17 mouse cellular contexts compared by ENCODE assay signal in the genomic region with DNA sequence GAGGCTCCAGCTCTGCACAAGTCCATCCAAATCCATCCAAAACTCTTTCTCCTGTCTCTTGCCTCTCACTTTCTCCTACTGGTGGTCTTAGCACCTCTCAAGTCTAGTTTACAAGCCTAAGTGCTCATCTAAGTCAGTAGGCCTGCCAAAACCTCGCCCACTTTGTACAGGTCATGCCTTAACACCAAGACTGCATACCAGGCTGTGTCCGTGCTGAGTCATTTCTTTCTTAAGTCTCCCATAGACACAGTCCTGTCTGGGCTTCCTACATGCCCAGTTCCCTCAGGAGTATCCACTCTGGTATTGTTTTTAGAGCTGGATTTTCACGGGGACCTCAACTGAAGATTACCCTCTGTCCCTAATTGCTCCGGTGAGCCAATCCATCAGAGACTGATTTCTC.
"Had no signal": no experiment of that assay in that cellular context is flagged by ENCODE, and none has a peak within 500 bp of the region (broad histone marks: within the 10 kb centered on the region; RNA-seq: fewer than 3 reads in every experiment).

No protein-coding gene starts in this region.

- H3K9ac ChIP-seq: limb, embryonic 13.5 days; liver, embryonic 13.5 days; lung, embryonic 14.5 days; midbrain, embryonic 15.5 days had no signal

- DNase-seq: kidney, adult 2 months; kidney, postnatal 25 days; layer of hippocampus, adult 9-11 months; liver; liver, embryonic 13.5 days; lung, embryonic 14.5 days; lung, postnatal 4 days; thymus, adult 18-20 months; thymus, postnatal 14 days; thymus, postnatal 4 days had no signal

- H3K9me3 ChIP-seq: limb, embryonic 10.5 days; limb, embryonic 13.5 days; liver, embryonic 13.5 days; midbrain, embryonic 15.5 days had no signal

- H3K27ac ChIP-seq: kidney, postnatal 0 days; layer of hippocampus, adult 2 months; limb, embryonic 10.5 days; limb, embryonic 13.5 days; liver, embryonic 13.5 days; midbrain, embryonic 15.5 days had no signal

- H3K4me3 ChIP-seq: layer of hippocampus, adult 2 months; limb, embryonic 10.5 days; limb, embryonic 13.5 days; liver, embryonic 13.5 days; midbrain, embryonic 15.5 days had no signal

- H3K4me2 ChIP-seq: limb, embryonic 13.5 days; liver, embryonic 13.5 days; lung, embryonic 14.5 days; midbrain, embryonic 11.5 days; midbrain, embryonic 15.5 days had no signal

- H3K4me1 ChIP-seq: limb, embryonic 10.5 days; limb, embryonic 13.5 days; liver, embryonic 13.5 days; midbrain, embryonic 15.5 days had no signal

- H3K36me3 ChIP-seq: limb, embryonic 10.5 days; limb, embryonic 13.5 days; liver, embryonic 13.5 days; midbrain, embryonic 15.5 days had no signal

- H3K27me3 ChIP-seq: limb, embryonic 13.5 days; liver, embryonic 13.5 days; midbrain, embryonic 15.5 days had no signal

- ATAC-seq: lung, postnatal 0 days; midbrain, embryonic 15.5 days had no signal
